ENCODE assay signal across 11 mouse cellular contexts in the genomic region with DNA sequence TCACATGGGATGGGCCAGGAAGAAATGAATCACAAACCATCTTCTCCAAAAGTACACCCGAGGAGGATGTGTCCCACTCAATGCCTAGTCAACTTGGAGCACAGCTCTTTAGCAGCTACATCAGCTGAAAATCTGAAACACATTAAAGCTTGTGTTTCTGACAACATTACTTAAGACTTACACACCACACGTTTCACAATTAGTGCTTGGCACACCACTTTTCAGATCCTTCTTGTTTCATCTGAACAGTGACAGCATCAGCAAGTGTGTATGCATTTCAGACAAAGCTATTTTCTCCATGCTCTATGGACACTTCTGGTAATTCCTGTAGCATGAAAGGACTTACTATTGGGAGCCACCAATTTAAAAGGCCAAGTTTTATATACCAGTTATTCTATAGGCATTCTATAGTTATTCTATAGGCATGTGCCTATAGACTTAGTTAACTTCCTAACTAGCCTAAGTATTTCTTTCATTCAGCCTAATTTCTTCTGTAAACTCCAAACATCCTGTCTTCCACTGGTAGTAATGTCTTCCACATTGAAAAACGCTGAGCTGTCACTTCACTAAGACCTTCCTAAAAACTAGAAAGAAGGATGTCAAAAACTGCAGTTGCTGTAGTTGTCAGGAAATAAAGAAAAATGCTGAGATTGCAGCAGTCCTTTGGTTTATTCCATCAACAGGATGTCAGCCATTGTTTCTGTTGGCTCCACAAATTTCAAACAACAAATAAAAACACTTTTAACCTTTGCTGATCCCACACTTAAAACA. TPM values are rescaled to one million over a fixed set of nuclear protein-coding genes. Genes with fewer than 3 reads are reported as not detected.
DNase-seq lines count a peak whose midpoint lies in the region; ATAC-seq and TF ChIP-seq lines count a peak whose summit lies in the region.
"Had no signal": no experiment of that assay in that cellular context is flagged by ENCODE, and none has a peak within 500 bp of the region (broad histone marks: within the 10 kb centered on the region; RNA-seq: fewer than 3 reads in every experiment).

No protein-coding gene starts in this region.

- no peaks in the 10 kb centered on the region for H3K9me3 ChIP-seq in erythroblast, embryonic 14.5 days (ENCODE audit: control insufficient read depth, low read length)
- no peaks in the 10 kb centered on the region for H3K9me3 ChIP-seq in kidney, embryonic 16.5 days (ENCODE audit: low read length)
- H3K9me3 ChIP-seq: limb, embryonic 12.5 days had no signal

- peaks cover 65% of the 10 kb centered on the region for H3K36me3 ChIP-seq in erythroblast, embryonic 14.5 days (ENCODE audit: control insufficient read depth)
- H3K36me3 ChIP-seq in kidney, embryonic 16.5 days (ENCODE audit: insufficient read depth, low read length): no peaks in the 10 kb centered on the region
- H3K36me3 ChIP-seq in small intestine, adult 2 months (ENCODE audit: control insufficient read depth, insufficient read depth, low read length): peaks cover 5% of the 10 kb centered on the region

- H3K9ac ChIP-seq in kidney, embryonic 16.5 days (replicated peaks; ENCODE audit: low read length): no peak overlapping the region
- H3K9ac ChIP-seq: limb, embryonic 12.5 days had no signal

- no peak for TF ChIP-seq CTCF in small intestine, adult 2 months (IDR thresholded peaks at IDR 0.05; ENCODE audit: extremely low read depth, insufficient read length, insufficient replicate concordance, low read depth, low read length)

- no peak for DNase-seq in kidney, adult 8-10 months
- DNase-seq in layer of hippocampus, postnatal 25 days (ENCODE audit: extremely low spot score in 1 of 2, low spot score in 1 of 2): no peak
- no peak for DNase-seq in right cerebral cortex, adult 18-20 months
- DNase-seq: cerebellum, postnatal 14 days; right cerebral cortex, postnatal 4 days had no signal

- 0 out of 2 replicates have a peak overlapping the region, but pooled peaks have one; percentile 18 for H3K27ac ChIP-seq in kidney, embryonic 16.5 days (ENCODE audit: low read length)
- H3K27ac ChIP-seq in small intestine, adult 2 months (ENCODE audit: insufficient read depth, low read depth, low read length): peak overlapping the region; percentile 60
- H3K27ac ChIP-seq: limb, embryonic 12.5 days had no signal

- H3K27me3 ChIP-seq in erythroblast, embryonic 14.5 days (ENCODE audit: control insufficient read depth): no peaks in the 10 kb centered on the region
- no peaks in the 10 kb centered on the region for H3K27me3 ChIP-seq in kidney, embryonic 16.5 days (ENCODE audit: insufficient read depth, low read length)
- H3K27me3 ChIP-seq in small intestine, adult 2 months (ENCODE audit: control insufficient read depth, insufficient read depth, low read length): no peaks in the 10 kb centered on the region
- H3K27me3 ChIP-seq: limb, embryonic 12.5 days had no signal

- H3K4me2 ChIP-seq in kidney, embryonic 16.5 days (replicated peaks; ENCODE audit: low read depth, low read length): no peak overlapping the region
- H3K4me2 ChIP-seq: limb, embryonic 12.5 days had no signal

- no peak for TF ChIP-seq POLR2A in small intestine, adult 2 months (IDR thresholded peaks at IDR 0.05; ENCODE audit: low read depth, low read length)

- H3K4me1 ChIP-seq in erythroblast, embryonic 14.5 days (ENCODE audit: control insufficient read depth): peaks cover 94% of the 10 kb centered on the region
- peaks cover 35% of the 10 kb centered on the region for H3K4me1 ChIP-seq in kidney, embryonic 16.5 days (ENCODE audit: insufficient read depth, low read length)
- H3K4me1 ChIP-seq in small intestine, adult 2 months (ENCODE audit: control insufficient read depth, insufficient read depth, insufficient read length, low read length): peaks cover 24% of the 10 kb centered on the region

- peak overlapping the region; percentile 25 for H3K4me3 ChIP-seq in erythroblast, embryonic 14.5 days (replicated peaks)
- H3K4me3 ChIP-seq in kidney, embryonic 16.5 days (ENCODE audit: low read length): no peak overlapping the region
- no peak overlapping the region for H3K4me3 ChIP-seq in small intestine, adult 2 months (ENCODE audit: low read depth, low read length)
- H3K4me3 ChIP-seq: limb, embryonic 12.5 days had no signal

- WGBS in kidney, embryonic 16.5 days: 57% methylated on average over 3 of the region's 3 CpGs
- WGBS in small intestine, adult 2 months: 24% methylated on average over 3 of the region's 3 CpGs

- no peak for ATAC-seq in erythroblast, adult 5-6 weeks (replicated peaks; ENCODE audit: low FRiP score, poor library complexity, severe bottlenecking)
- no peak for ATAC-seq in kidney, embryonic 16.5 days (ENCODE audit: low FRiP score, low TSS enrichment)
- ATAC-seq in inflammation-experienced regulatory T-cells, adult 6 months: peak; percentile 32

RNA-seq across cellular contexts. Expression of a gene that starts 11.5 kb away (rescaled TPM):
- polyA plus RNA-seq in erythroblast, embryonic 14.5 days (2012): 3.4 and 4.8 TPM in 2 replicates
- total RNA-seq in erythroblast, adult 5-6 weeks (2015; ENCODE audit: low replicate concordance): 232 and 330 TPM in 2 replicates
- 190 and 199 TPM in 2 replicates for total RNA-seq in erythroblast, adult 5-6 weeks (2017; ENCODE audit: low replicate concordance)
- 174 and 186 TPM in 2 replicates for polyA plus RNA-seq in kidney, embryonic 16.5 days (2015; fragmentation: Nextera tagmentation; extraction: Ambion mirVana)
- polyA plus RNA-seq in inflammation-experienced regulatory T-cells, adult 6 months (2017; shearing (Covaris generic)): 100 to 1,000 TPM in 1 of 3 experiments, 10 to 100 TPM in 2; 73.6 to 108 (median 79.1) TPM
- polyA plus RNA-seq in small intestine, adult 2 months (2012; rRNA removed): 27.0 and 74.8 TPM in 2 replicates
- total RNA-seq in layer of hippocampus, postnatal 25 days (2021): 100 to 1,000 TPM; 453 to 461 TPM
